Mouse (Mus musculus): ENCODE measurements around the gene Adamts18.

- TF ChIP-seq CTCF (IDR thresholded peaks at IDR 0.05; ENCODE audit: control insufficient read depth, insufficient read depth, insufficient read length) (no peak), MYOG (IDR thresholded peaks at IDR 0.05; ENCODE audit: control insufficient read depth, extremely low read depth, insufficient read length) (no peak), CEBPB (IDR thresholded peaks at IDR 0.05; ENCODE audit: low read depth) (no peak), MAX (IDR thresholded peaks at IDR 0.05) (no peak), FOSL1 (IDR thresholded peaks at IDR 0.05; ENCODE audit: insufficient read depth, low read length, poor library complexity, severe bottlenecking) (no peak), USF1 (IDR thresholded peaks at IDR 0.05; ENCODE audit: low read depth) (no peak), MYOD1 (IDR thresholded peaks at IDR 0.05; ENCODE audit: control insufficient read depth, insufficient read length, low read depth) (no peak)
Observed at GRCm38 (mm10) chr8:113885101-113885500, 36.6 kb upstream of the Adamts18 start.
